Mouse (Mus musculus) lung, adult 18-20 months (tissue): ENCODE results near the gene Zdhhc12.
"Not testable (repeated sequence)": the region's sequence is repeated elsewhere in the genome, so short reads cannot be mapped to it uniquely, and the experiment has no call there.

Experiments
- DNase-seq, 2 experiments: peaks; one replicate each; pipeline ENCODE4 v3.0.0; 2022; ENCODE audit warnings: mixed read lengths in 2 of 2

Gene Zdhhc12

GRCm38 (mm10) chr2:30093471-30094207 lies at the start of gene Zdhhc12:
TSS of gene Zdhhc12 (minus strand) at chr2:30093648.
- DNase-seq: peak; percentile 98 to 99

GRCm38 (mm10) chr2:30140021-30140420 lies 46.6 kb upstream of the Zdhhc12 start:
- DNase-seq: not testable (repeated sequence)

GRCm38 (mm10) chr2:30136458-30136857 lies 43.0 kb upstream of the Zdhhc12 start:
- DNase-seq: no peak

GRCm38 (mm10) chr2:30134928-30135620 lies 41.6 kb upstream of the Zdhhc12 start:
- no peak for DNase-seq

- no peak for DNase-seq
Measured at GRCm38 (mm10) chr2:30134378-30134711, 40.9 kb upstream of the Zdhhc12 start.

- DNase-seq: peak; percentile 98 to 99
Measured at GRCm38 (mm10) chr2:30133613-30134377, 40.3 kb upstream of the Zdhhc12 start, which contains the start of gene Tbc1d13. TSS of gene Tbc1d13 (plus strand) at chr2:30133746.

- DNase-seq: peak; percentile 37 to 55
Measured at GRCm38 (mm10) chr2:30132801-30133612, 39.6 kb upstream of the Zdhhc12 start.

GRCm38 (mm10) chr2:30131240-30131639 lies 37.8 kb upstream of the Zdhhc12 start:
- not testable (repeated sequence) for DNase-seq

- no peak for DNase-seq
Measured at GRCm38 (mm10) chr2:30130156-30130555, 36.7 kb upstream of the Zdhhc12 start.

GRCm38 (mm10) chr2:30128789-30129188 lies 35.3 kb upstream of the Zdhhc12 start:
- DNase-seq: peak in 1 of 2 experiments; percentile 58

GRCm38 (mm10) chr2:30124472-30125274 lies 31.2 kb upstream of the Zdhhc12 start, which contains the start of gene Zer1:
TSS of gene Zer1 (minus strand) at chr2:30124585.
- peak; percentile 97 for DNase-seq

GRCm38 (mm10) chr2:30123729-30124471 lies 30.5 kb upstream of the Zdhhc12 start:
- no peak for DNase-seq

- DNase-seq: no peak
Measured at GRCm38 (mm10) chr2:30122766-30123165, 29.3 kb upstream of the Zdhhc12 start.

GRCm38 (mm10) chr2:30120269-30120668 lies 26.8 kb upstream of the Zdhhc12 start:
- DNase-seq: no peak

- no peak for DNase-seq
Measured at GRCm38 (mm10) chr2:30119641-30120051, 26.2 kb upstream of the Zdhhc12 start.

GRCm38 (mm10) chr2:30112564-30112963 lies 19.1 kb upstream of the Zdhhc12 start:
- DNase-seq: no peak

- no peak for DNase-seq
Measured at GRCm38 (mm10) chr2:30111500-30111899, 18.1 kb upstream of the Zdhhc12 start.

GRCm38 (mm10) chr2:30108260-30108659 lies 14.8 kb upstream of the Zdhhc12 start:
- no peak for DNase-seq

GRCm38 (mm10) chr2:30107646-30108045 lies 14.2 kb upstream of the Zdhhc12 start:
- no peak for DNase-seq

GRCm38 (mm10) chr2:30106364-30106763 lies 12.9 kb upstream of the Zdhhc12 start:
- peak; percentile 37 to 42 for DNase-seq

- no peak for DNase-seq
Measured at GRCm38 (mm10) chr2:30100214-30100613, 6.8 kb upstream of the Zdhhc12 start.
